Mouse (Mus musculus) activated CD4-positive, CD25-positive, alpha-beta regulatory T cell (primary cell): ENCODE results near the gene Sp4. TPM values are rescaled to one million over a fixed set of nuclear protein-coding genes. Genes with fewer than 3 reads are reported as not detected.

Experiments used
- polyA plus RNA-seq, 2 experiments: library from polyadenylated mRNA; unstranded; fragments of 100-300 nt; shearing (Covaris generic); gene quantifications; one replicate each; pipeline ENCODE4 v1.2.1; 2017

Sp4 gene
- 10 to 100 TPM; 10.8 to 14.7 TPM for polyA plus RNA-seq

DNA sequence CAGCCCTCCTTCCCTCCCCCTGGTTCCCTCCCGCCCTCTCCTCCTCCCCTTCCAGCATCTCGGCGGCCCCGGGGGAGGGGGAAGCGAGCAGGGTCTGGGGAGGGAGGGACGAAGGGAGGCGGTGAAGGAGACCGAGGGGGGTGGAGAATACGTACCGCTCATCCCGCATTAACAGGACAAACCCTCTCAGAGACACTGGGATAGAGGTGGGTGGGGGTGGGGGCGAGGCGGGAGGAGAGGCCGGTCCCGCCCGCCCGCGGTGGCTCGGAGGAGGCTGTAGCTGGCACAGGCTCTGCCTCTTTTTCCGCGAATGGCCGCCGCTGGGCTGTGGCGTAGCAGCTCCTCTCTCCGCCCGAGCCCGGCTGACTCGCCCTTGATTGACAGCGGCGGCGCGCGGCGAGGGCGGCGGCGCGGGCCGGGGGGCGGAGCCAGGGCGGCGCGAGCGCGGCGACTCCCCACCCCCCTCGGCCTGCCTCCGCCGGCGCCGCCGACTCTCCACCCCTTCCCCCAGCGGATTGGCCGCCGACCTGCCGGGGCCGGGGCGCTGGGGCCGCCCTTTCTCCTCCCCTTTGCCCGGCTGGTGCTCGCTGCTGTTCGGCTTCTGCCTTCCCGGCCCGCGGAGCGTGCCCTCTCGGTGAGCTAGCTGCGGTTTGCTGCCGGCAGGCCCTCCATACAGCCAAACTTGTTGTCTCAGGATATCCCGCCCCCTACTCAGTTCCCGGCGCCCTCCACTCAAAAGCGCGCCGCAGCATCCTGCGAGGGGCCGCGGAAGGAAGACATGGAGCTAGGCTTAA, at the start of gene Sp4:
Sp4 (minus strand) TSS at position 369 of the 794 bp plus-strand sequence.

DNA sequence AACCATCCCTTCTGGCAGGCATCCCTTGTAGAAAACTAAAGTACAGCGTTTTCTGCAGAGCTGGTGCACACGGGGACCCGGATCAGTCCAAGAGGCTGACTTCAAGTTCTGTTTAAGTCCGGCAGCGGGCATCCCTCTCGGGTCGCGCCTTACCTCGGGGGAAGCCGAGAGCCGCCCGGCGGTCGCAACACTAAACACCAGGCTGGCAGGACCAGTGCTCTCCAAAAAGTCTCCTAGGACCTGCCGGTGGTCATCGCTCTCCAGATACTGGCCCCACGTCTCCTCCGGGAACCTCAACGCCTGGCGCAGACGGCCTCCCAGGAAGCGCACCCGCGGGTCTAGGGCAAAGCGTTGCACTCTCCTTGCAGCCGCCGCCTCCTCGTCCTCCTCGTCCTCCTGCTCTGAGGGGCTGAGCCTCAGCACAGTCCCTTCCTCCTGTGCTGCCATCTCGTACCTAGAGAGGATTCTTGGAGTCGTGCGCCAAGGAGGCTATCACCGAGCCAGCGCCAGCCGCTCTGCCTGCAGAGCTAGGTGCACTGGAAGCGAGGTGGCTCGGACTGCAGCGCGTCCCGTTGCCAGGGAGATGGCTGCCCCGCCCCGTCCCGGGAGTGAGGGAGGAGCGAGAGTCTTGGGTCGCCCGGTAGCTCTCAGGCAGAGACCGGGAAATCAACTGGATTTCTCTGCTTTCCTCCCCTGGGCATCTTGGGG, 102.7 kb downstream of the Sp4 start, which contains the start of gene Dnah11:
Dnah11 (minus strand) TSS at position 658 of the 708 bp plus-strand sequence.

Other genes starting within 250 kb of the Sp4 start
- under 1 TPM; 0.11 to 0.16 TPM for gene Dnah11, start 102.4 kb downstream of the Sp4 start, polyA plus RNA-seq